Mouse (Mus musculus) thymus, postnatal 10 days (tissue): ENCODE measurements around the gene Swsap1.

ENCODE experiments used
- DNase-seq, 2 experiments: peaks; one replicate each; pipeline ENCODE4 v3.0.0; 2021; ENCODE audit warnings: low spot score in 2 of 2

Swsap1 gene

GRCm38 (mm10) chr9:21936692-21937570, 18.6 kb upstream of the Swsap1 start, which contains the start of gene Plppr2:
Plppr2 (plus strand) TSS chr9:21937033.
- peak; percentile 73 to 76 for DNase-seq

GRCm38 (mm10) chr9:21937711-21938175, 17.8 kb upstream of the Swsap1 start:
- no peak for DNase-seq

DNA sequence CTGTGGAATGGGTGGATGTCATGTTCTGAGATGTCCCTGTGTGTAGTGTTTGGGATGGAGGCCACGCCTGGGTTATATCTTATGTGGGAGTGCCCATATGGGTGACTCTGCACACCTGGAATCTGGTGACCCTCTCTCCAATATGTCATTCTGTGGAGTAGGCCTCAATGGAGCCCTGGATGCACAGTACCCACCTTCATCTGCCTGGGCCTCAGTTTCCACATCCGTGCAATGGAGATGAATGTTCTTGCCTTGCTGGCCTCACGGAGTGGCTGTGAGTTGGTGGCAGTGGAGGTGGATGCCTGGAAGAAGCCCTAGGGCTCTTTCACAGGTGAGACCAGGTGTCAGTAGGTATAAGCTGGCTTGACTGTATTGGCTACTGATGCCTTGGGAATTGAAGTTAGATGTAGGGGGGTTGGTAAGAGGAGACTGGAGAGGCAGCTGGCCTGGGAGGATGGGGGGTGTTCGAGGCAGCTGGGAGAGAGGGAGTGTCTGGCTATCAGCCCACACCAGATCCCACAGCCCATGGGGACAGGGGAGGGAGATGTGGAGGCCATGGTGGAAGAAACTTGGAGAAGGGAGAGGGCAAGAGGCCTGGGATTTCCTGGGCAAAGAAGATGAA, 17.2 kb upstream of the Swsap1 start:
- DNase-seq = no peak

GRCm38 (mm10) chr9:21943046-21943445, 12.5 kb upstream of the Swsap1 start:
- no peak for DNase-seq

- no peak for DNase-seq
These were observed 11.9 kb upstream of the Swsap1 start for GRCm38 (mm10) chr9:21943638-21944037.

DNA sequence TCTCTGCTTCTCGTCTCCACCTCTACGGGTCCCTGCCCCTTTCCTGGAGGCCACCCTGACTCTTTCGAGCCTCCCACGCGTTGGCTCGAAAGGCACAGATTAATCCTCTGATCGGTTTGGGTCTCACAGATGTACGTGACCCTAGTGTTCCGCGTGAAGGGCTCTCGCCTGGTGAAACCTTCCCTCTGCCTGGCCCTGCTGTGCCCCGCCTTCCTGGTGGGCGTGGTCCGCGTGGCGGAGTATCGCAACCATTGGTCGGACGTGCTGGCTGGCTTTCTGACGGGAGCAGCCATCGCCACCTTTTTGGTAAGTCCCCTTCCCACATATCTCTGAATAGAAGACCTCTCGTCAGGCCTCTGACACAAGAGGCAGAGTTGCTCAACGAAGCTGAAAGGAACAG, 11.3 kb upstream of the Swsap1 start:
- DNase-seq = no peak

GRCm38 (mm10) chr9:21947540-21948130, 7.9 kb upstream of the Swsap1 start:
- no peak for DNase-seq

DNA sequence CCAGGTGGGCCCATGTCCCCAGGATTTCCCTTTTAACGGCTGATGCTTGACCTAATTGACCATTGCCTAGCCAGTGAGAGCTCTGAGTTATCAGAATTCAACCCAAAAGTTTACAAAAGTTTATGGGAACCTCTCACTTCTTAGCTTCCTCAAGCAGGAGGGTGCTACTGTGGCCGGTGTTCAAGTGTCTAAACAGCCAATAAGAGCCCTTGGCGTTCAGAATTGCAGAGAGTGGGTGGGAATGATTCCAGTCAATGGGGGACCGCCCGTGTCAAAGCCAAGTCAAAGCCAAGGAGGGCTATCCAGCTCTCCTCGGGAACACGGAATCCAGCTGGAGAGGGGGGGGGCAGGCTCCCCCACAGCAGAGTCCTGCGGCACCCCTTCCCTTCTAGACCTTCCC, 7.4 kb upstream of the Swsap1 start:
- DNase-seq = no peak

DNA sequence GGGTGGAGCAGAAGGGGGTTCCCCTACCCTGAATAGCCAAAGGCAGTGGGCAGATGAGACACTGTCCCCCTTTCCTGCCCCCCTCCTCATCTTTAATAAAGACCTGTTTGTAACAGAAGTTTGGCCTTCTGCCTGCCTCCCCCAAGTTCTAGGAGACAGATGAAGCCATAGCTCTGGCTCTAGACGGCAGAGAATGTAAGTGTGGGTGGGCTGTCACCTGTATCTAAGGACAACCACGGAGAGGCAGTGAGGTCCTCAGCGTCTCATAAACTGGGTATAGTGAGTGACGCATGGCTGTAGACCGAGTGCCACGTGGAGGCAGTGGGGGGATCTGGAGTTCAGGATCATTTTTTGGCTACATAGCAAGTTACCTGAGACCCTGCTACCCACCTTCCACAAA, 6.8 kb upstream of the Swsap1 start:
- DNase-seq = no peak

DNA sequence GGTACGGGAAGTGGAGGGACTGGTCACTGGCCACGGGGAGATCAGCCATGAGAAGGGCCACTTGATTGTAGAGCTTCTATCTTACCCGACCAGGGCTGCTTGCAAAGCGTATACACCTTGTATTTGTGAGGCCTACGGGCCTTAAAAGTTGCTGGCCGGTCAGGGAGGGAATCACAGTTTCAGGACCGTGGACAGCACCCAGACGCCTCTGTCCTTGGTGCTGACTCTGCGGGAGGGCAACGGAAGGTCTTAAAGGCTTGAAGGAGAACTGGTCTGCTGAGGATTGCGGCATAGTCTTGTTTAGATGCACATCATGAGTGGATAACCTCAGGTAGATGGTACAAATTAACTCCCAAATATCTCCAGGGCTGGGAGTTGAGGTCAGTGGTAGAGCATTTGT, 5.2 kb upstream of the Swsap1 start:
- DNase-seq = peak in 1 of 2 experiments; percentile 76

DNA sequence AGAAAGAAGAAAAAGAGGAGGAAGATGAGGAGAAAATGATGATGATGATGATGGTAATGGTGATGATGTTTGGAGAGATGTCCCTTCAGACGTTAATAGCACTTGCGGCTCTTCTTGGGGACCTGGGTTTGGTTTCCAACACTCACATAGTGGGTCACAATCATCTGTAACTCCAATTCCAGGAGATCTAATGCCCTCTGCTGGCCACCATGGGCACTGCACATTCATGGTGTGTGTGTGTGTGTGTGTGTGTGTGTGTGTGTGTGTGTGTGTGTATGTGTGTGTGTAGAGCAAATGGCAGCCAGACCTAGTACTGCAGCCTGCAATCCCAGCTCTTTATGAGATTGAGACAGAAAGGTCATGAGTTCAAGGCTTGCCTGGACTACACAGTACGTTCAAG, 3.6 kb upstream of the Swsap1 start:
- no peak for DNase-seq

DNA sequence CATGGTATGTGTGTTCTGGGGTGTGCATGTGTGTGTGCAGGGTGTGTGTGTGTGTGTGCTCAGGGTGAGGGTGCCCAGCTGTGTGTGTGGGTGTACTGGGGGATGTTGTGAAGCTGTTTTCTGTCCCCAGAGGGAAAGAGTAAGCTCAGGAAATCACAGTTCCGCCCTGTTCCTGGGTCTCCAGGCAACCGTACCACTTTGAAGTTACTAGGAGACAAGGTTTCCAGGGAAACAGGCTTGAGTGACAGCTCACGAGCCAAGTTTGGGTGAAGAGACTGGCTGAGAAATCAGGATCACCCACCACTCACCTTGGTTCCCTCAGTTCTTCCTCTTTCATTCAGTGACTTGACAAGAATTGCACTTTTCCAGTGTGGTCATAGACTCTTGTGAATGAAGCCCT, 2.0 kb upstream of the Swsap1 start:
- no peak for DNase-seq

GRCm38 (mm10) chr9:21954635-21955034, 920 bp upstream of the Swsap1 start:
- no peak for DNase-seq

DNA sequence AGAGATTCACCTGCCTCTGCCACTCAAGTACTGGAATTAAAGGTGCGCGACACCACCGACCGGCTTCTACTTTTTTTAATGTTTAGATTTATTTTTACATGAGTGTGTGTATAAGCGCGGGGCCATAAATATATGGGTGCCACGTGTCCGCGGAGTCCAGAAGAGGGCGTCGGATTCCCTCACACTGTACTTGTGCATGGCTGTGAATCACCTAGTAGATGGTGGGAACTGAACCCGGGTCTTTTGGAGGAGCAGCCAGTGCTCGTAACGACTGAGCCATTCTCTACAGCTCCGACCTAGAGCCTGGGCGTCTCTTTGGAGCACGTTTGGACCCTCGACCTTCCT, 358 bp upstream of the Swsap1 start:
- no peak for DNase-seq

DNA sequence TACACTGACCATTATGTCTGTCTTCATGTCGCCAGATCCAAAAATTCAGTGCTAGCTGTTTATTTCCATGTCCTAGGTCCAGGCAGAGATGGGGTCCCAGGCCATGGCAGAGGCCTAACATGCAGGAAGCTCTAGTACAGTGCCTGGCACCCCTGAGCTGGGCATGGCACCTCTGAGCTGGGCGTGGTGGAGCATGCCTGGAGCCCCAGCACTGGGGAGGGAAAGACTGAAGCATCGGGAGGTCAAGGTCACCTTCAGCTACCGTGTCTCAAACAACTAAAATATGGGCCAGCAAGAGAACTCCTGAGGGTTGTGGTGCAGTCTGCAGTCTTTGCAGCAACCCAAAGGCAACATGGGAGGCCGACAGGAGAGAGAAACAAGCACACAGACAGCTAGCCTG, 2.8 kb downstream of the Swsap1 start:
- no peak for DNase-seq

DNA sequence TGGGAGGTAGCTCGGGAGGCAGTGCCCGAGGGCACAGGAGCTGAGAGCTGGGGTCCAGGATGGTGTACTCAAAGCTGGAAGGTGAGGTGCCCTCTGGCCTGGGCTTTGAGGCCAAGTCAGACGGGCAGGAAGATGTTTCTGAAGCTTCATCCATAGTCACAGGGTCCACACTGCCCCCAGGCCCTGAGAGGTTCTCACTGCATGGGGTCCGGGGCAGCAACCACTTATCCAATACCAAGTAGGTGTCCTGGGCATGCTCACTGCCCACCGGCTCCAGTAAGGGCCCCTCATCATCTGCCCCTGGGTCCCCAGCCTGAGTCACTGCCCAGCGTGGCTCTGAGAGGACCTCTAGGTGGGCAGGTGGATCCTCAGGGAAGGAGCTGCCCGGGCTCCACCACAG, 3.7 kb downstream of the Swsap1 start:
- DNase-seq = no peak

- DNase-seq = no peak
These were observed 4.6 kb downstream of the Swsap1 start for GRCm38 (mm10) chr9:21960135-21960534.

DNA sequence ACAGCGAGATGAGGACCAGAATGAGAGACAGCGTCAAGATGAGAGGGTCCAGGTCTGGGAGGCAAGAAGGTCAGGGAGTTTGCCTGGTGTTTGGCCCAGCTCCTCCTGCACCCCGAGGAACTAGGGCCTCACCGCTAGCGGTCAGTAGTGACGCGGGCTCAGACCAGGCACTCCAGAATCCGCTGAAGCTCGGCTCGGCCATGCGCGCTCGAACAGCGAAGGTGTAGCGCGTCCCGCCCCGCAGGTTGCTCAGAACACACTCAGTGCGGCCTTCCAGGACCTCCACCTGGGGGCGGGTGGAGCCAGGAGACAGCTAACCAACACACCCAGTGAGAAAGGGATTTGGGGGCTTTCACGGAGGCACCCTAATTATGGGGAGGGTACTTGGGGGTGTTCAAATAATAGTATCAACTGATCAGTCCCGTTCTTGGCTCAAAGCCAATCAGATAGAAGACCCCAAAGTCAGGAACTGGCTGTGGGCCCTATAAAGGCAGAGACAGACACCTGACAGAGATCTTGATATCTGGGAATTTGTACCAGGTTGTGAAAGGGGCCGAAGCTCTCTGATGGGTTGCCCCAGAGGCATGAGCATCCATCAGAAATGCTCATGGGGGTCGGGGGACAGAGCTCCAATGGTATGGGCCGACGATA, 5.1 kb downstream of the Swsap1 start:
- no peak for DNase-seq

DNA sequence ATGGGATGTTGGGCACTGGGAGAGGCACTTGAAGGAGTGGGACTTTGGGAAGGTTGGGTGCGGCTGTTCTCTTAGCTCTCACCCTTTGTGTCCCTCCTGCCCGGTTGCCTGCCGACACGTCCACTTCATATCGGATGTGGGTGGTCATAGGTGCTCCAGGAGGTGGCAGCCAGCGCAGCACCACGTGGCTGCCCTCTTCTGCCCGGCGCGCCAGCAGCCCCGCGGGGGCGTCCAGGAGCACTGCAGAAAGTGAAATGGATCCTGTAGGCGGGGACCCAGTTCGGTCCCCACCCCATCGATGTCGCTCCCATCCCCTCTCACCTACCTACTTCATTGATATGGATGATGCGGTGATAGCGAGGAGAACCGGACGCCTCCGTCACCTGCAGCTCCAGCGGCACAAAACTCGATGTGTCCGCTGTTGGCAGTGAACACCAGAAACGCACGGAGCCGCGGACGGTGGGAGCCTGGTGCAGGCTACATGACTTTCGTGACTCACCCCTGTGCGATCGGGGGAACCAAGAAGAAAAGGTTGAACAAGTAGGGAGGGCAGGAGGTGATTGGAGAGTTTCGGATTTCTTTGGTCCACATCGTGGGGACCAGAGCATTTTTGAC, 5.9 kb downstream of the Swsap1 start:
- DNase-seq = no peak

GRCm38 (mm10) chr9:21962010-21962409, 6.5 kb downstream of the Swsap1 start:
- no peak for DNase-seq

DNA sequence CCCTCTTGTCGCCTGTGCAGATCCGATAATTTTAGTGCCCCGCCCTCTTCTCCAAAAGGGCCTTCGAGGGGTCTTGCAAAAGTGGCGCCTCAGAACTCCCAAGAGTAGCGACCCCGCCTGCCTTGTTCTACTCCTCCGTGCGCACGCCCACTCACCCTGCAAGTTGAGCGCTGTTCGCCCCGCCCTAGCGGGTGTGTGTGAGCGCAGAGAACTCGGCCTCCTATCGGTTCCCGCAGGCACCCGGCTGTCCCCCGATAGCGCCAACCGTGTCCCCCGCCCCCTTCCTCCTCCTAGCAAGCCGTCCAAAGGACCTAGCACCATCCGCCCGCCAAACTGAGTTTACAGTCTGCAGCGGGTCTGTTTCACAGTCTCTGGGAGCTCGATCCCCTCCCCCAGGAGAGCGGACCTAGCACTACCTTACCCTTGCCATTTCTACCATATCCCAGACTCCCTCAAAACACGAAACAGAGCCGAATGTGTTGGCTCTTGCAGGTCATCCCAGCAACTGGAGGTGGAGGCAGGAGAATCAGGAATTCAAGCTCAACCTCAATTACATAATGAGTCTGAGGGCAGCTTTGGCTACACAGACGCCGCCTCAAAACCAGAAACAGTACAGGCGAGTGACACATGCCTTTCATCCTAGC, 7.0 kb downstream of the Swsap1 start:
- DNase-seq = peak; percentile 56 to 62
